In genomic region chr13:78998855-78999254, GRCm38 (mm10) we compare ENCODE assay signal across 16 mouse cellular contexts.
DNase-seq lines count a peak whose midpoint lies in the region; ATAC-seq and TF ChIP-seq lines count a peak whose summit lies in the region.
"Had no signal": no experiment of that assay in that cellular context is flagged by ENCODE, and none has a peak within 500 bp of the region (broad histone marks: within the 10 kb centered on the region; RNA-seq: fewer than 3 reads in every experiment).

No protein-coding gene starts in this region.

- H3K4me1 ChIP-seq in embryonic facial prominence, embryonic 14.5 days (ENCODE audit: control insufficient read depth, insufficient read depth, low read length) = no peaks in the 10 kb centered on the region
- H3K4me1 ChIP-seq in neural tube, embryonic 14.5 days (ENCODE audit: control insufficient read depth, insufficient read depth, low read length) = no peaks in the 10 kb centered on the region
- H3K4me1 ChIP-seq: embryonic facial prominence, embryonic 12.5 days; forebrain, embryonic 13.5 days; lung, embryonic 15.5 days had no signal

- no peaks in the 10 kb centered on the region for H3K36me3 ChIP-seq in embryonic facial prominence, embryonic 14.5 days (ENCODE audit: control insufficient read depth, insufficient read depth, low read length)
- no peaks in the 10 kb centered on the region for H3K36me3 ChIP-seq in neural tube, embryonic 14.5 days (ENCODE audit: control insufficient read depth, insufficient read depth, low read length)
- H3K36me3 ChIP-seq: embryonic facial prominence, embryonic 12.5 days; lung, embryonic 15.5 days had no signal

- intact Hi-C loops in left cerebral cortex, postnatal 4 days (cut with DNase I) = no loop called here

- peak; percentile 4 for DNase-seq in left cerebral cortex, postnatal 4 days
- no peak for DNase-seq in left cerebral cortex, adult 11 months (ENCODE audit: low spot score)
- peak; percentile 57 for DNase-seq in brain, embryonic 14.5 days (ENCODE audit: low read depth)
- DNase-seq in embryonic facial prominence, embryonic 14.5 days (ENCODE audit: low spot score) = peak; percentile 28
- no peak for DNase-seq in cerebellum, postnatal 36 days
- no peak for DNase-seq in adrenal gland, adult 8-10 months
- DNase-seq: cerebellum, adult 2 months; gastrocnemius, adult 2 months; heart, postnatal 36 days; kidney, adult 11 months had no signal

- TF ChIP-seq CTCF in brain, embryonic 14.5 days (IDR thresholded peaks at IDR 0.05; ENCODE audit: borderline replicate concordance, extremely low read depth, insufficient read depth, insufficient read length) = no peak

- H3K27ac ChIP-seq in embryonic facial prominence, embryonic 14.5 days (replicated peaks; ENCODE audit: low read depth, low read length) = no peak overlapping the region
- H3K27ac ChIP-seq in neural tube, embryonic 14.5 days (ENCODE audit: low read depth, low read length) = no peak overlapping the region
- H3K27ac ChIP-seq: embryonic facial prominence, embryonic 12.5 days; forebrain, embryonic 13.5 days; gastrocnemius, adult 2 months; layer of hippocampus, adult 2 months; lung, embryonic 15.5 days had no signal

- H3K9me3 ChIP-seq in embryonic facial prominence, embryonic 14.5 days (ENCODE audit: control insufficient read depth, low read length) = no peaks in the 10 kb centered on the region
- H3K9me3 ChIP-seq in neural tube, embryonic 14.5 days (ENCODE audit: control insufficient read depth, low read length) = no peaks in the 10 kb centered on the region
- H3K9me3 ChIP-seq: embryonic facial prominence, embryonic 12.5 days; forebrain, embryonic 13.5 days; lung, embryonic 15.5 days had no signal

- no peak overlapping the region for H3K4me2 ChIP-seq in embryonic facial prominence, embryonic 14.5 days (ENCODE audit: low read depth, low read length)
- no peak overlapping the region for H3K4me2 ChIP-seq in neural tube, embryonic 14.5 days (ENCODE audit: low read depth, low read length)
- H3K4me2 ChIP-seq: embryonic facial prominence, embryonic 12.5 days; forebrain, embryonic 13.5 days; lung, embryonic 15.5 days had no signal

- H3K9ac ChIP-seq in embryonic facial prominence, embryonic 14.5 days (ENCODE audit: low read depth, low read length) = no peak overlapping the region
- no peak overlapping the region for H3K9ac ChIP-seq in neural tube, embryonic 14.5 days (replicated peaks; ENCODE audit: low read depth, low read length)
- H3K9ac ChIP-seq: embryonic facial prominence, embryonic 12.5 days; forebrain, embryonic 13.5 days; lung, embryonic 15.5 days had no signal

- WGBS in embryonic facial prominence, embryonic 14.5 days = 40% methylated on average over 2 of the region's 2 CpGs
- 11% methylated on average over 2 of the region's 2 CpGs for WGBS in neural tube, embryonic 14.5 days

- H3K4me3 ChIP-seq in embryonic facial prominence, embryonic 14.5 days (ENCODE audit: low read depth, low read length) = no peak overlapping the region
- H3K4me3 ChIP-seq in neural tube, embryonic 14.5 days (ENCODE audit: low read depth, low read length) = no peak overlapping the region
- H3K4me3 ChIP-seq: embryonic facial prominence, embryonic 12.5 days; forebrain, embryonic 13.5 days; gastrocnemius, adult 2 months; layer of hippocampus, adult 2 months; lung, embryonic 15.5 days had no signal

- no peak for TF ChIP-seq POLR2A in brain, embryonic 14.5 days (IDR thresholded peaks at IDR 0.05; ENCODE audit: borderline replicate concordance, extremely low read depth, insufficient read depth, insufficient read length, poor library complexity, severe bottlenecking)

- no peak for ATAC-seq in embryonic facial prominence, embryonic 14.5 days (ENCODE audit: low read depth)
- ATAC-seq in neural tube, embryonic 14.5 days (ENCODE audit: low read depth) = peak; percentile 70; the same call in 1 of the 2 replicates
- ATAC-seq: activated CD4-positive, CD25-positive, alpha-beta regulatory T cell, adult 4 months; forebrain, embryonic 13.5 days had no signal

- no peaks in the 10 kb centered on the region for H3K27me3 ChIP-seq in embryonic facial prominence, embryonic 14.5 days (replicated peaks; ENCODE audit: control insufficient read depth, insufficient read depth, low read length)
- H3K27me3 ChIP-seq in neural tube, embryonic 14.5 days (ENCODE audit: control insufficient read depth, insufficient read depth, low read length) = no peaks in the 10 kb centered on the region
- H3K27me3 ChIP-seq: embryonic facial prominence, embryonic 12.5 days; forebrain, embryonic 13.5 days; lung, embryonic 15.5 days had no signal

Comparison
In these comparisons a context has a peak if more than half of its experiments do, and no peak if none do; other contexts are left out.
1. DNase-seq: peak in left cerebral cortex, postnatal 4 days (single experiment), brain, embryonic 14.5 days (single experiment) and embryonic facial prominence, embryonic 14.5 days (single experiment); none in left cerebral cortex, adult 11 months (single experiment), cerebellum, postnatal 36 days (0 of 2) and adrenal gland, adult 8-10 months (single experiment).